Mouse (Mus musculus) spleen, adult 18-20 months (tissue): ENCODE measurements around the gene Pttg1.

ENCODE experiments used
- DNase-seq, 2 experiments: peaks; one replicate each; pipeline ENCODE4 v3.0.0; 2022; ENCODE audit warnings: mixed read lengths in 2 of 2

Gene Pttg1

GRCm38 (mm10) chr11:43408888-43409287 is 17.2 kb downstream of the Pttg1 start:
- DNase-seq: no peak

DNA sequence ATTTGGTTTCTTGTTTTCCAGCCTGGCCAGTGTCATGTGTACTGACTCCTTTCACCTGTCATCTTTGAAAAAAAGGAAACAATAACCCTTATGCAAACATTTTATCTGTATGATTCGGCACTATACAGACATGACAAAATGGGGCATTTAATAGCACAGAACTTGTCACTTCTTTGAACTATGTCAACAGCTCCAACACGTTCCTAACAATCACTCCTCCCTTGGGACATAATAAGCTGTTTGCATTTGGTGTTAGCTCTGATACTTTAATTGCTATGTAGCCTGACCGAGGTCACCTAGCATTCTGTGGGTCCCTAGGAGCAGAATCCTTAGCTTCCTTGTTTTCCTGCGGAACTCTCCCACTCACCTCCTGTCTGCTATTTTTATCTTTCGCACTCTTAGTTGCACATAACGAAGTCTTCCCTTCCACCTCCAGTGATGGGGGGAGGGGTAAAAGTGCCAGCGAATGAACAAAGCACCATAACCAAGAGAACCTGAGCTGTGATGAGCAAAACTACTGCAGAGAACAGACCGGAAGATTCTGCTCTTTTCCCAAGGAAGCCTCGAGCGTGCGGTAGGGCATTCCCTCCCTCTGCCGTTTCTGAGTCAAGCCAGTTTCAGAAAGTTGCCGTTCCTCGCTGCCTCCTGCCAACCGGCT is 21.8 kb downstream of the Pttg1 start:
- no peak for DNase-seq

- no peak for DNase-seq
These were observed 25.9 kb downstream of the Pttg1 start for GRCm38 (mm10) chr11:43400131-43400530.

- DNase-seq: no peak
These were observed 26.8 kb downstream of the Pttg1 start for GRCm38 (mm10) chr11:43399297-43399696.

DNA sequence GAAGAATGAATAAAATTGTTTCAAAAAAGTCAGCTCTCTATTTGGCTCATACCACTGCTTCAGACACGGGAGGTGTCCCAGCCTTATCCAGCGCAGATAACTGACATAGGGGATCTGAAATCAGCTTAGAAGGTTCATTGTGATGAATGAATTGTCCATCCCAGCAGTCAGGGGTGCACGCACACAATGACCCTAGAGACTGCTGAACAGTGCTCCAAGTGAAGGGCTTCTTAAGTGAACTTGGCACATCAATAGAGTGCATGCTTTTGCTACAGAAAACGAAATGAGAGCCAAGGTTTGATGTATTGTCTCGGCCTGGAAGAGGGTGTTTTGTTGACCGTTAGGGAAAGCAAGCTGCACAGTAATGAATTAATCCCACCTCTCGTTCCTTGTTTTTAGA is 29.4 kb downstream of the Pttg1 start:
- no peak for DNase-seq

DNA sequence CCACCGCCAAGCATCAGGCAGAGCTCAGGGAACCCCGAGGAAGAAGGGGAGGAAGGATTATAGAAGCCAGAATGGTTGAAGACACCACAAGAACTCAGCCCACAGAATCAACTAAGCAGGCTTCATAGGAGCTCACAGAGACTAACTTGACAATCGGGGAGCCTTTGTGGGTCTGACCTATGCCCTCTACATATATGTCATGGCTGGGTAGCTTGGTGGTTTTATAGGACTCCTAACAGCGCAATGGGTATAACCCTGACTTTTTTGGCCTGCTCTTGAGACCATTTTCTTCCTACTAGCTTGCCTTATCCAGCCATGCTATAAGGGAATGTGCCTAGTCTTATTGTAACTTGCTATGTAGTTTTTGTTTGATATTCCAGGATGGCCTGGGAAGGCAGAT is 29.8 kb downstream of the Pttg1 start:
- no peak for DNase-seq

GRCm38 (mm10) chr11:43395073-43395948 is 30.7 kb downstream of the Pttg1 start:
- no peak for DNase-seq

DNA sequence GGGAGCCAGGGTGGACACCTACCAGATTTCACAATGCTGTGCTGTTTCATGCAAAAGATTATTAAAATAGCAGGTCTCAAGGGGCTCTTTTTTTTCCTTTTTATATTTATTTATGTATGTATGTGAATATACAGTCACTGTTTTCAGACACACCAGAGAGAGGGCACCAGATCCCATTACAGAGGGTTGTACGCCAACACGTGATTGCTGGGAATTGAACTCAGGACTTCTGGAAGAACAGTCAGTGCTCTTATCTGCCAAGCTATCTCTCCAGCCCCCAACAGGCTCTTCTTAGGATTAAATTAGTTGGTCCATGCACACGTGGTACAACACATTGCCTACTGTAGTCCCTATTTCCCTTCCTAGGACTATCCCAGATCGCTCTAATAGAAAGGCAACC is 32.7 kb downstream of the Pttg1 start:
- no peak for DNase-seq

DNA sequence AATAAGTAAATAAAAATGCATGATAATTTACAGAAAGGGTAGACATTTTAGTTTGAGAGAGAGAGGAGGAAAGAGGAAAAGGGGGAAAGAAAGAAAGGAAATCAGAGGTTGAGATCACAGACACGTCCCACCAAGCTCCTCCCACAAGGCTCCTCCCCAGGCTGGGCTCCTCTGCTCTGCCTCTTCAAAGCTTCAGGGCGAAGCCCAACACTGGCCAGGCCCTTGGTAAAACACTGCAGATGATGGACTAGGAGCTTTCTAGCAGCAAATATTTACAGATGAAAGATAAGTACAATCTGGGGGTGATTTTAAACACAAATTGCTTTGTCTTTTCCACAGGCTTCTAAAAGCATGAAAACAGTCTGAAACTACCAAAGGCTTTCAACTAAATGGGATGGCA is 33.3 kb downstream of the Pttg1 start:
- DNase-seq: no peak

DNA sequence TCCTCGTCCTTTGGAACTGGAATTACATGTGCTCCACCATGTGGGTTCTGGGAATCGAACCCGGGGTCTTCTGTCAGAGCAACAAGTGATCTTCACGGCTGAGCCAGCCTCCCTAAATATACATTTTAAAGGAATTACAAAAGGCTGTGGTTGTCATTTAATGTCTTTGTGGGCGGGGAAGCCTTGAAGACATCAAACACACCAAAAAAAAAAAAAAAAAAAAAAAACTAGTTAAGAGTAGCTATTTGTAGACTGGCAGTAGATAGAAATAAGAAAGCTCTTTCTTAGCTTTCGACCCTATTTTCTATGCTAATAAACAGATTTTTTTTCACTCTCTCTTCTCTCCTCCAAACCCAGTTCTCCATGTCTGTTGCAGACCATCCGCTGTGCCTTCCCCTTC is 36.9 kb downstream of the Pttg1 start:
- DNase-seq: no peak

- DNase-seq: peak; percentile 35 to 41
These were observed 37.6 kb downstream of the Pttg1 start for GRCm38 (mm10) chr11:43388122-43389097.

GRCm38 (mm10) chr11:43387004-43387880 is 38.8 kb downstream of the Pttg1 start:
- DNase-seq: no peak

DNA sequence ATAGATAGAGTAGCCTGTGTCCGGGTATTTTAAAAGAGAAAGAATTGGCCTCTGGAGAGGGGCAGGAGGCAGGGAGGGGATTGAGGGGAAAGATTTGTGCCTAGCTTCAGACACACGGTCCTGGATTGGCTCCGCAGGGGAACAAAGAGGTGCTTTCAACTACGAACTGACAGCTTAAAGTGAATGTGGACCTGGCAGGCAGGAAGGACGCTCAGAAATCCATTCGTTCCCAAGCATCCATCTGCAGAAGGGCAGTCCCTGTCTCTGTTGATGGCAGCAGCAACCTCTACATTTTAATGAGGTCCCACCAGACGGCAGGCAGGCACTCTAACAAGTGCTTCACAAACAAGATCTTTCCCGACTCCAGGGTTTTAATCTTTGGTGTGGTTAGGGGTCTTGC is 40.3 kb downstream of the Pttg1 start:
- no peak for DNase-seq

DNA sequence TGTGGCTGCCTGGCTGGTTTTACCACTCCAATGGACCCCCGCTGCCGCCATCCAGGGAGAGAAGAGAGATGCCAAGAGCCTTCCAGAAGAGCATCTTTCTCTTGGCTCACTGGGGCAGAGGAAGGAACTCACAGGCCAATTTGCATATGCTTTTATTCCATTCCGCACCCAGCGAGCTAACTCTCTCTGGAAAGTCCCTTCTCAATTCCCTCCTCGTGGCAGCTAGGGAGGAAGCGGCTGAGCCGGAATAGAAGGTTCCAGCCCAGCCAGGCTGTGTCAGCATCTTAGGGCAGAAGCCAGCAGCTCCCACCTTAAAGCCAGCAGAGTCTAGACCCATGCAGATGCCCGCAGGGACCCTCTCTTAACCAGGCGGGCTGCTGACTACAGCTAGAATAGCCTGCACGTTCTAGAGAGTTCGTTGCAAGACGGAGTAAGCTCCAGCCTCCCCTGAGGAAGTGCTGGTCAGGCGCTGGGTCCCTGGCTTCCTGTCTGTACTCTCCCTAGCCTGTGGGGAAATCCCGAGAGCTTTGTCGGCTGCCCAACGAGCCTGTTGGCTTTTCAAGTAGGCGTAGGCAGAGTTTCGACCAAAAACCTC is 40.9 kb downstream of the Pttg1 start:
- DNase-seq: peak; percentile 68 to 69

- no peak for DNase-seq
These were observed 42.5 kb downstream of the Pttg1 start for GRCm38 (mm10) chr11:43383581-43383980.

- DNase-seq: no peak
These were observed 45.1 kb downstream of the Pttg1 start for GRCm38 (mm10) chr11:43380901-43381300.

GRCm38 (mm10) chr11:43379911-43380485 is 46.1 kb downstream of the Pttg1 start:
- DNase-seq: no peak

- DNase-seq: no peak
These were observed 46.6 kb downstream of the Pttg1 start for GRCm38 (mm10) chr11:43379488-43379887.

DNA sequence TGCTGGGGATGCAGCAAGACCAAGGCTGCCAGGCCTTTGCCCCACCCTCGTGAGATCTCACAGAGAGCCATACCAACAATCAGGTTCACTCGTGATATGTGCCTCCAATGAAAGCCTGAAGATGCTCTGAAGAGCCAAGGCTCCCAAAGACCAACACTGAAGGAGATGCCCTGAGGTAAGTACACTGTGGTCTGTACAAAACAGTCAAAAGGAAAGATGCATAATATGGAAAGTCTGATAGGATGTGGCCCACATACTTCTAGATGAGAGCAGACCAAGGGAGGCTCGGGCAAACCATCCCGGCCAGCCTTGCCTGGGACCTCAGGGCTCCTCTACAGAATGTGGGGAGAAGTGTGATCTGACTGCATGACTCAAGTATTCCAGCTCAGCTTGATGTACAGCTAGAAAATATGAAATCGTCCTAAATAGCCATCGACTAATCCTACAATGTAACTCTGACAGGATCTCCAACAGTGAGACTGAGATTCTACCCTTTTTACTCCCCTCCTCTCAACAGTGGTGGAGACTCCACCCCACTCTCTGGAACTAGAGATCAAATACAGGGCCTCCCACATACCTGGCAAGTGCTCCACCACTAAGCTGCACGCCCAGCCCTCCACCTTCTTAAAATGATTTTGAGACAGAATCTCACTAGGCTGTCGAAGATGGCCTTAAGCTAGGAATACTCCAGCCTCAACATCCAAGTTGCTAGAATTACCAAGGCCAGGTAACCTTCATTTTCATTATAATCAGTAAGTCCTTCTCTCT is 48.8 kb downstream of the Pttg1 start:
- DNase-seq: no peak

DNA sequence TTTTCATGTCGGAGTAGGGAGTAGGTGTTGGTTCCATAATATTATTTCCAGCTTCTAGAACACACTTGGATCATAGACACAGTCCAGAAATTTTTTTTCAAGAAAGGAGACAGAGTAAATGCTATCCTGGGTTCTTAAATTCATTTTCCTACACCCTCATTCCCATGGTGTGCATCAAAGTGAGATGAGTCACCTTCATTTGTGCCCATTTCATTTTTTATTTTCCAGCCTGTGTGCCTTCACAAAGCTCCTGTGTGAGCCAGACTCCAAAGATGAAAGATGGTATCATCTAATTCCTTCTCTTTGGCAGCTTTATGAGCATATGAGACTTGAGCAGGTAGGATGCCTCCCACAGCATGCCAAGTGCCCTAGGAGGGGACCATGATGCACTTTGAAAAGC is 49.5 kb downstream of the Pttg1 start:
- no peak for DNase-seq
